Mouse (Mus musculus) c-Kit-positive CD71-positive TER-119-negative erythroid progenitor cells, embryonic 14.5 days (primary cell): ENCODE measurements around the gene Gm29423.
"Not testable (repeated sequence)": the region's sequence is repeated elsewhere in the genome, so short reads cannot be mapped to it uniquely, and the experiment has no call there.

Experiments used
- DNase-seq: peaks from one replicate; pipeline ENCODE4 v3.0.0-alpha.2; 2013; ENCODE audit warnings: low read depth

Gene Gm29423

DNA sequence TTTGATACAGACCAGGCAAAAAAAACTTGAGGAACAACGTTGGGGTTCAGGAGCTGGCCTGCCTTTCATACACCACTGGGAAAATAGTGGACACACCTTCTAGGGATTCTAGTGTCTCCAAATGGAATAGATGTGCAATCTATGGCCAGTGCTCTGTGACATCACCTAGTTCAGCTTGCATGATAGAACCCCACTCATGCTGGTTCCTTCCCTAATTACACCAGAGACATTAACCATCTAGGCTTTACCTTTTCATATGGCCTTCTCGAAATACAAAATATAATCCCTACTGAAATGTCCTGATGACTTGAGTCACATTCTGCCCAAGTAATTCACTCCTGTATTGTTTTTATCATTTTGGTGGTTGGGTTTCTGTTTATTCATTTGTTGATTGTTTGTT lies at the start of gene Gm29423, which contains the start of gene Gm29644:
Gm29423 (minus strand) TSS at position 101 of the 400 bp plus-strand sequence.
Gm29644 (minus strand) TSS at position 157 of the 400 bp plus-strand sequence.
- DNase-seq = not testable (repeated sequence)

DNA sequence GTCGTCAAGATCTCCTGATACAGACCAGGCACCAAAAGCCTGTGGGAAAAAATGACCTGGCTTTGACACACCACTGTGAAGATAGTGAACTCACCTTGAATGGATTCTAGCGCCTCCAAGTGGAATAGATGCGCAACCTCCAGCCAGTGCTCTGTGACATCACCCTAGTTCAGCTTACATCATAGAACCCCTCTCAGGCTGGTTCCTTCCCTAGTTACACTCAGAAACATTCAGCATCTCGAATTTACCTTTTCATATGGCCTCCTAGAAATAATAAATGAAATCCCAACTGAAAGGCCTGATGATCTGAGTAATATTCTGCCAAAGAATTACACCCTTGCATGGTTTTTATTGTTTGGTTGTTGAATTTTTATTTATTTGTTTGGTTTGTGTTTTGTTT lies 29.5 kb downstream of the Gm29423 start, which contains the start of gene Gm21118:
Gm21118 (minus strand) TSS at position 101 of the 400 bp plus-strand sequence.
- not testable (repeated sequence) for DNase-seq
